Mouse (Mus musculus): ENCODE data around the gene Vmn1r181.
"Not testable (repeated sequence)": the region's sequence is repeated elsewhere in the genome, so short reads cannot be mapped to it uniquely, and the experiment has no call there.

Vmn1r181 gene

GRCm38 (mm10) chr7:23974315-23974714 lies at the start of gene Vmn1r181:
Gene Vmn1r181, plus strand, starts transcription at chr7:23974615.
- not testable (repeated sequence) for DNase-seq (ENCODE audit: low spot score)

- DNase-seq (ENCODE audit: low spot score), result no peak
Measured at GRCm38 (mm10) chr7:23926678-23927077, 47.7 kb upstream of the Vmn1r181 start, which contains the start of gene Vmn1r179. Gene Vmn1r179, plus strand, starts transcription at chr7:23926978.

GRCm38 (mm10) chr7:23950332-23950731 lies 24.1 kb upstream of the Vmn1r181 start, which contains the start of gene Vmn1r180:
Gene Vmn1r180, plus strand, starts transcription at chr7:23950632.
- DNase-seq (ENCODE audit: low spot score), result no peak

DNA sequence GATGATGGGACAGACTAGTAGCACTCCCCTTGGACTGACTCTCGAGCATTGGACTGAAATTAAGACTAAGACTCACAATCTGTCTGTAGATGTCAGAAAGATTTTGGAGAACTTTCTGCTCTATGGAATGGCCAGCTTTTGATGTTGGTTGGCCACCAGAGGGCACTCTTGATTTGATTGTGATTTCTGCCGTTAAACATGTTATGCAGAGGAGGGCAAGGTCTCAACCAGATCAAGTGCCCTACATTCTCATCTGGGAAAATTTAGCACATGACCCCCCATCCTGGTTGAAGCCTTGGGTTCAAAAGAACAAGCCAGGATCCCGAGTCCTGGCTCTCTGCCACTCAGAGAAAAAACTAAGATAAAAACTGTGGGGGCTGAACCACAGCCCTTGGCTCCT lies 6.4 kb upstream of the Vmn1r181 start:
- DNase-seq (ENCODE audit: low spot score), result not testable (repeated sequence)

- DNase-seq (ENCODE audit: low spot score), result no peak
Measured at GRCm38 (mm10) chr7:24001391-24001790, 27.0 kb downstream of the Vmn1r181 start, which contains the start of gene V1rd19. Gene V1rd19, plus strand, starts transcription at chr7:24001691.
